Mouse (Mus musculus): ENCODE data around the gene Tab2.

Gene Tab2

GRCm38 (mm10) chr10:7956228-7957001 is at the start of gene Tab2:
Gene Tab2 (minus strand): TSS chr10:7956230.
- peak; percentile 90 for DNase-seq (ENCODE audit: low spot score)

- no peak for DNase-seq (ENCODE audit: low spot score)
Observed at GRCm38 (mm10) chr10:7992258-7992919, 36.4 kb upstream of the Tab2 start.

- no peak for DNase-seq (ENCODE audit: low spot score)
Observed at GRCm38 (mm10) chr10:7991596-7991995, 35.6 kb upstream of the Tab2 start.

GRCm38 (mm10) chr10:7987521-7987920 is 31.5 kb upstream of the Tab2 start:
- DNase-seq (ENCODE audit: low spot score): no peak

- no peak for DNase-seq (ENCODE audit: low spot score)
Observed at GRCm38 (mm10) chr10:7976462-7976861, 20.4 kb upstream of the Tab2 start.

- DNase-seq (ENCODE audit: low spot score): no peak
Observed at GRCm38 (mm10) chr10:7968747-7969280, 12.8 kb upstream of the Tab2 start.

GRCm38 (mm10) chr10:7967096-7967495 is 11.1 kb upstream of the Tab2 start:
- no peak for DNase-seq (ENCODE audit: low spot score)

GRCm38 (mm10) chr10:7959073-7959472 is 3.0 kb upstream of the Tab2 start:
- DNase-seq (ENCODE audit: low spot score): no peak

GRCm38 (mm10) chr10:7955634-7956121 is 352 bp downstream of the Tab2 start:
- DNase-seq (ENCODE audit: low spot score): peak; percentile 57

- peak; percentile 51 for DNase-seq (ENCODE audit: low spot score)
Observed at GRCm38 (mm10) chr10:7954989-7955633, 919 bp downstream of the Tab2 start.

- no peak for DNase-seq (ENCODE audit: low spot score)
Observed at GRCm38 (mm10) chr10:7954627-7954988, 1.4 kb downstream of the Tab2 start.

GRCm38 (mm10) chr10:7943006-7943405 is 13.0 kb downstream of the Tab2 start:
- DNase-seq (ENCODE audit: low spot score): no peak

GRCm38 (mm10) chr10:7936556-7937192 is 19.4 kb downstream of the Tab2 start:
- DNase-seq (ENCODE audit: low spot score): no peak

GRCm38 (mm10) chr10:7932958-7933357 is 23.1 kb downstream of the Tab2 start:
- no peak for DNase-seq (ENCODE audit: low spot score)

GRCm38 (mm10) chr10:7928996-7929395 is 27.0 kb downstream of the Tab2 start:
- no peak for DNase-seq (ENCODE audit: low spot score)

- no peak for DNase-seq (ENCODE audit: low spot score)
Observed at GRCm38 (mm10) chr10:7925481-7925880, 30.5 kb downstream of the Tab2 start.

- no peak for DNase-seq (ENCODE audit: low spot score)
Observed at GRCm38 (mm10) chr10:7923433-7923832, 32.6 kb downstream of the Tab2 start.

GRCm38 (mm10) chr10:7911268-7911667 is 44.8 kb downstream of the Tab2 start:
- DNase-seq (ENCODE audit: low spot score): no peak

- no peak for DNase-seq (ENCODE audit: low spot score)
Observed at GRCm38 (mm10) chr10:7907151-7907550, 48.9 kb downstream of the Tab2 start.

- DNase-seq (ENCODE audit: low spot score): no peak
Observed at GRCm38 (mm10) chr10:7904157-7904556, 51.9 kb downstream of the Tab2 start.

- no peak for DNase-seq (ENCODE audit: low spot score)
Observed at GRCm38 (mm10) chr10:7900719-7901627, 55.1 kb downstream of the Tab2 start.

All from testis, postnatal 14 days (tissue).